Mouse (Mus musculus) neutrophil, adult 59 days (primary cell): Measurements from ENCODE around the gene Kalrn. TPM values are rescaled to one million over a fixed set of nuclear protein-coding genes. Genes with fewer than 3 reads are reported as not detected.

Source experiments
- total RNA-seq, 2 experiments: library from RNA; stranded (reverse); gene quantifications; 1 replicate in 1 of 2; 2 replicates in 1 of 2; pipeline ENCODE4 v1.2.4; 2023

Kalrn gene
- 1 to 10 TPM; 1.7 to 2.2 TPM for total RNA-seq

GRCm38 (mm10) chr16:34573151-34573802, at the start of gene Kalrn:
Gene Kalrn (minus strand): TSS chr16:34573532.

GRCm38 (mm10) chr16:33966538-33967282, 606.6 kb downstream of the Kalrn start, which contains the start of gene Umps:
Gene Umps (minus strand): TSS chr16:33967038.

Other genes starting within 250 kb of the Kalrn start
- gene Ropn1, start 76.4 kb upstream of the Kalrn start, total RNA-seq: not detected
- 1 to 10 TPM; 4.2 to 4.3 TPM for gene Ccdc14, start 117.1 kb upstream of the Kalrn start, total RNA-seq
- 1 to 10 TPM; 2.4 to 3.5 TPM for gene Mylk, start 171.7 kb upstream of the Kalrn start, total RNA-seq